Mouse (Mus musculus): ENCODE data around the gene Serpinf1. TPM values are rescaled to one million over a fixed set of nuclear protein-coding genes. Genes with fewer than 3 reads are reported as not detected.
A peak's percentile ranks its signal among the peaks of the same experiment; 100 is the strongest.
"Not testable (repeated sequence)": the region's sequence is repeated elsewhere in the genome, so short reads cannot be mapped to it uniquely, and the experiment has no call there.

Serpinf1 gene
- polyA plus RNA-seq, 1 experiment from 2014 or later, result 50.9 TPM

DNA sequence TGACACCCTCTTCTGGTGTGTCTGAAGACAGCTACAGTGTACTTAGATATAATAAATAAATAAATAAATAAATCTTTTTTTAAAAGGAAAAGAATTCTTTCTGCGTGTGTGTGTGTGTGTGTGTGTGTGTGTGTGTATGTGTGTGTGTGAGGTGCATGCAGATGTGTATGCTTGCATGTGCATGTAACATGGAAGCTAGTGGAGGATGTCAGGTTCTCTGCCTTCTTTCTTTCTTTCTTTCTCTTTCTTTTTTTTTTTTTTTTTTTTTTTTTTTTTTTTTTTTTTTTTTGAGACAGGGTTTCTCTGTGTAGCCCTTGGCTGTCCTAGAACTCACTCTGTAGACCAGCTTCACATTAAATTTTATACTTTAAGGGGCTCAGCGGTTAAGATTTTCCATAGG is 43.7 kb downstream of the Serpinf1 start:
- not testable (repeated sequence) for H3K4me2 ChIP-seq; H3K9me3 ChIP-seq (replicated peaks; ENCODE audit: control insufficient read depth, low read length); ATAC-seq (replicated peaks; ENCODE audit: insufficient number of reproducible peaks, low FRiP score, low TSS enrichment); H3K4me1 ChIP-seq (ENCODE audit: control insufficient read depth, insufficient read depth, low read length); H3K27me3 ChIP-seq (ENCODE audit: control insufficient read depth, insufficient read depth, low read length); H3K9ac ChIP-seq (ENCODE audit: low read depth, low read length); H3K36me3 ChIP-seq (ENCODE audit: control insufficient read depth, insufficient read depth, low read length); H3K4me3 ChIP-seq (ENCODE audit: low read depth, low read length); H3K27ac ChIP-seq (ENCODE audit: low read depth, low read length)
- WGBS (ENCODE audit: insufficient replicate concordance), result 91% methylated on average over 2 of the region's 2 CpGs

DNA sequence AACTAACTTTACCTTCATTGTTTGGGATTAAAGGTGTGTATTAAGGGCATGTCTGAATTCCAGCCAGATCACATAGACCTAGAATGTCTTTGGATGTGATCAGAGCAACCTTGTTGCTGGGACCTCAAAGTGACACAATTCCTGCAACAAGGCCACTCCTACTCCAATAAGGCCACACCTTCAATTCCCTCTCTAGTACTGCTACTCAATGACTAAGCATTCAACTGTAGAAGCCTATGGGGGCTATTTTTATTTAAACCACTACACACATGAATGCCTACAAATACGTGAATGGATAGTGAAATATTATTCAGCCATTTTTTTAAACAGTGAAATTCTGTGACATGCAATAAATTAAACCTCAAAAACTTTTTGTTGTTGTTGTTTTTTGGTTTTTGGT is 45.4 kb downstream of the Serpinf1 start:
- Histone ChIP-seq H3K4me3 (ENCODE audit: low read depth, low read length) (no peak overlapping the region), H3K27ac (ENCODE audit: low read depth, low read length) (no peak overlapping the region), H3K9ac (ENCODE audit: low read depth, low read length) (no peak overlapping the region), H3K27me3 (ENCODE audit: control insufficient read depth, insufficient read depth, low read length) (no peaks in the 10 kb centered on the region), H3K9me3 (replicated peaks; ENCODE audit: control insufficient read depth, low read length) (no peaks in the 10 kb centered on the region), H3K4me2 (no peak overlapping the region), H3K36me3 (ENCODE audit: control insufficient read depth, insufficient read depth, low read length) (no peaks in the 10 kb centered on the region), H3K4me1 (ENCODE audit: control insufficient read depth, insufficient read depth, low read length) (no peaks in the 10 kb centered on the region)
- WGBS (ENCODE audit: insufficient replicate concordance), result 78% methylated on average over 1 of the region's 1 CpGs
- no peak for ATAC-seq (replicated peaks; ENCODE audit: insufficient number of reproducible peaks, low FRiP score, low TSS enrichment)

MicroRNA genes within 50 kb of the gene (microRNA counts, 519-probe panel; counts per million panel counts)
- microRNA mmu-miR-22, result 6,744 counts per million, percentile 88 among the panel's probes with 10 or more counts

Small RNA genes lying within 50 kb of the gene (microRNA-seq; reads per million reads assigned to microRNA genes)
- gene Mir22 (ENCODE audit: borderline number of aligned reads), result 16,349 reads per million, percentile 97 among the genes with 10 or more reads in this experiment

Other genes with a start within 250 kb of the Serpinf1 start
- gene Ovca2, start 243.9 kb downstream of the Serpinf1 start, polyA plus RNA-seq (2014; fragmentation: Nextera tagmentation; extraction: Ambion mirVana), result 23.4 and 24.6 TPM in 2 replicates
- gene Dph1, start 231.5 kb downstream of the Serpinf1 start, polyA plus RNA-seq (2014; fragmentation: Nextera tagmentation; extraction: Ambion mirVana), result 16.5 and 21.0 TPM in 2 replicates
- 12.7 and 16.8 TPM in 2 replicates for gene Rtn4rl1, start 228.9 kb downstream of the Serpinf1 start, polyA plus RNA-seq (2014; fragmentation: Nextera tagmentation; extraction: Ambion mirVana)
- gene Rpa1, start 74.4 kb downstream of the Serpinf1 start, polyA plus RNA-seq (2014; fragmentation: Nextera tagmentation; extraction: Ambion mirVana), result 96.3 and 103 TPM in 2 replicates
- 12.3 and 14.7 TPM in 2 replicates for gene Smyd4, start 74.3 kb downstream of the Serpinf1 start, polyA plus RNA-seq (2014; fragmentation: Nextera tagmentation; extraction: Ambion mirVana)
- 2.4 and 5.4 TPM in 2 replicates for gene Serpinf2, start 16.9 kb upstream of the Serpinf1 start, polyA plus RNA-seq (2014; fragmentation: Nextera tagmentation; extraction: Ambion mirVana)
- gene Wdr81, start 32.0 kb upstream of the Serpinf1 start, polyA plus RNA-seq (2014; fragmentation: Nextera tagmentation; extraction: Ambion mirVana), result 3.6 and 4.0 TPM in 2 replicates
- gene Tlcd2, start 39.0 kb upstream of the Serpinf1 start, polyA plus RNA-seq (2014; fragmentation: Nextera tagmentation; extraction: Ambion mirVana), result 14.4 and 16.1 TPM in 2 replicates
- 56.1 and 62.1 TPM in 2 replicates for gene Prpf8, start 64.1 kb upstream of the Serpinf1 start, polyA plus RNA-seq (2014; fragmentation: Nextera tagmentation; extraction: Ambion mirVana)
- gene Rilp, start 87.4 kb upstream of the Serpinf1 start, polyA plus RNA-seq (2014; fragmentation: Nextera tagmentation; extraction: Ambion mirVana), result 0.94 and 2.0 TPM in 2 replicates
- gene Scarf1, start 90.8 kb upstream of the Serpinf1 start, polyA plus RNA-seq (2014; fragmentation: Nextera tagmentation; extraction: Ambion mirVana), result 7.6 and 8.7 TPM in 2 replicates
- 2.7 and 4.2 TPM in 2 replicates for gene Slc43a2, start 109.0 kb upstream of the Serpinf1 start, polyA plus RNA-seq (2014; fragmentation: Nextera tagmentation; extraction: Ambion mirVana)
- 57.1 and 59.7 TPM in 2 replicates for gene Pitpna, start 165.4 kb upstream of the Serpinf1 start, polyA plus RNA-seq (2014; fragmentation: Nextera tagmentation; extraction: Ambion mirVana)
- gene Inpp5k, start 208.3 kb upstream of the Serpinf1 start, polyA plus RNA-seq (2014; fragmentation: Nextera tagmentation; extraction: Ambion mirVana), result 19.7 and 21.0 TPM in 2 replicates
- gene Myo1c, start 227.8 kb upstream of the Serpinf1 start, polyA plus RNA-seq (2014; fragmentation: Nextera tagmentation; extraction: Ambion mirVana), result 33.0 and 54.5 TPM in 2 replicates

Measured in heart, embryonic 11.5 days (tissue).